Mouse (Mus musculus) E14TG2a.4 (cell line): ENCODE results near the gene Serpinb2.

Experiments used
- CTCF ChIP-seq: conservative IDR thresholded peaks from 2 replicates; pipeline ENCODE4 v1.5.1; 2014; ENCODE audit warnings: low read length
- NANOG ChIP-seq: IDR thresholded peaks from 2 replicates; pipeline ENCODE4 v1.6.1; 2014; ENCODE audit warnings: borderline replicate concordance, low read length, mixed read lengths
- POU5F1 ChIP-seq: IDR thresholded peaks from 2 replicates; pipeline ENCODE4 v1.6.1; 2014; ENCODE audit warnings: low read length, borderline replicate concordance

DNA sequence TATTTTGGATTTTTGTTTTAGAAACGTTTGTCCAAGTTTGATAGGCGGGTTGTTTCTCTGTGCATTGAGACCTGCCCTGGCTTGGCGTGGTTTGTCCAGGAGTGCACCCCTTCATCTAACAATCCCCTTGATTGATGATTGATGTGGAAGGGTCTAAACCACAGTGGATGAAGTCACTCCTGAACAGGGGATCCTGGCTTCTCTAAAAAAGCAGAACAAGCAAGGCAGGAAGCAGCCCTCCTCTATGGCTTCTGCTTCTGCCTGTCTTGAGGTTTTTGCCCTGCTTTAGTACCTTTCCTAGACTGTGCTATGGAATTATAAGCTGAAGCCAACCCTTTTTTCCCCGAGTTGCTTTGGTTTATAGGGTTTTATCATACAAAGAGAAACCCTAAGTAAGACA lies 14.4 kb downstream of the Serpinb2 start:
- no peak for TF ChIP-seq CTCF
- TF ChIP-seq NANOG: no peak
- TF ChIP-seq POU5F1: no peak
